Mouse (Mus musculus) bone marrow, adult 2 months (tissue): Measurements from ENCODE around the gene Traf3ip3.

Experiments
- CTCF ChIP-seq: fragments of 200-500 bp; IDR thresholded peaks from 2 replicates; pipeline ENCODE4 v1.5.1; 2011; ENCODE audit warnings: low read length, control low read depth; ENCODE audit not compliant: control insufficient read depth, insufficient read depth
- POLR2A ChIP-seq: fragments of 200-500 bp; IDR thresholded peaks from 2 replicates; pipeline ENCODE4 v1.6.1; 2011; ENCODE audit warnings: low read depth, mild to moderate bottlenecking, control low read depth, low read length, borderline replicate concordance; ENCODE audit not compliant: control insufficient read depth

DNA sequence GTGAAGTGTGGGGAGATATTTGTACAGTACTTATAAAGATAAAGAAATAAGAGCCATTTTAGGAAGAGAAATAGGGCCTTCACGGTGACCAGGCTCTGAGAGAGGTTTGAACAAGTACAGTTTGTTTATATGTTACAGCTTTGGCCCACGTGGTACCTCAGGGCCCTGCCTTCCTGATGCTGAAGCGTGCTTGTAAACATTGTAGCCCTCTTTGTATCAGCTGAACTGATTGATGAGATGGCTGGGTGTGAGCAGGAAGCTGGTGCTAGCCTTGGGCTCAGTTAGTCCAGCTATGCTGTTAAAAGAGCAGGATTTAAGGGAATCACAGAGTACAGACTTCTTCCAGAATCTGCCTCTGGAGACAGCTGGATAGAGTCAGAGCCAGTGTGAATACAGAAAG, 42.3 kb downstream of the Traf3ip3 start:
- TF ChIP-seq POLR2A (no peak), CTCF (no peak)
